Comparison of ENCODE assay signal across 15 mouse cellular contexts in genomic region chr3:38131176-38131886, GRCm38 (mm10).
DNase-seq lines count a peak whose midpoint lies in the region; ATAC-seq lines count a peak whose summit lies in the region.
"Had no signal": no experiment of that assay in that cellular context is flagged by ENCODE, and none has a peak within 500 bp of the region (broad histone marks: within the 10 kb centered on the region; RNA-seq: fewer than 3 reads in every experiment).

No protein-coding gene starts in this region.

- H3K36me3 ChIP-seq in liver, embryonic 11.5 days (ENCODE audit: control insufficient read depth, insufficient read depth, low read length) = no peaks in the 10 kb centered on the region
- H3K36me3 ChIP-seq in kidney, embryonic 15.5 days = no peaks in the 10 kb centered on the region
- H3K36me3 ChIP-seq in stomach, embryonic 14.5 days (ENCODE audit: control insufficient read depth, insufficient read depth, low read length) = no peaks in the 10 kb centered on the region
- H3K36me3 ChIP-seq: midbrain, embryonic 15.5 days; neural tube, embryonic 12.5 days had no signal

- no peak overlapping the region for H3K4me2 ChIP-seq in liver, embryonic 11.5 days
- no peak overlapping the region for H3K4me2 ChIP-seq in kidney, embryonic 15.5 days
- no peak overlapping the region for H3K4me2 ChIP-seq in stomach, embryonic 14.5 days (replicated peaks; ENCODE audit: low read depth, low read length)
- H3K4me2 ChIP-seq: midbrain, embryonic 15.5 days; neural tube, embryonic 12.5 days had no signal

- peak; percentile 15 for DNase-seq in liver
- DNase-seq in liver, embryonic 11.5 days (ENCODE audit: low spot score) = no peak
- peak; percentile 3 for DNase-seq in T-cell, adult 2 months (ENCODE audit: low spot score)
- no peak for DNase-seq in adrenal gland, postnatal 10 days
- DNase-seq: adrenal gland, adult 8-10 months; cerebellum, adult 9-10 months; embryo, embryonic 11 days; heart, postnatal 36 days; liver, postnatal 0 days had no signal

- WGBS in liver, embryonic 11.5 days = 86% methylated on average over 12 of the region's 12 CpGs
- WGBS in kidney, embryonic 15.5 days = 67% methylated on average over 12 of the region's 12 CpGs
- WGBS in stomach, embryonic 14.5 days = 75% methylated on average over 12 of the region's 12 CpGs

- H3K4me1 ChIP-seq in liver, embryonic 11.5 days (replicated peaks; ENCODE audit: control insufficient read depth, insufficient read depth, low read length) = no peaks in the 10 kb centered on the region
- H3K4me1 ChIP-seq in kidney, embryonic 15.5 days = peaks cover 54% of the 10 kb centered on the region
- no peaks in the 10 kb centered on the region for H3K4me1 ChIP-seq in stomach, embryonic 14.5 days (ENCODE audit: control insufficient read depth, insufficient read depth, low read length)
- H3K4me1 ChIP-seq: midbrain, embryonic 15.5 days; neural tube, embryonic 12.5 days had no signal

- no peak for ATAC-seq in liver, embryonic 11.5 days (replicated peaks; ENCODE audit: low FRiP score)
- peak; percentile 70 for ATAC-seq in kidney, embryonic 15.5 days (replicated peaks; ENCODE audit: low FRiP score)
- ATAC-seq in stomach, embryonic 14.5 days (ENCODE audit: insufficient number of reproducible peaks, insufficient read depth, low FRiP score, low read depth) = peak; percentile 33; the same call in 1 of the 2 replicates
- no peak for ATAC-seq in erythroblast, adult 5-6 weeks (replicated peaks; ENCODE audit: low FRiP score, poor library complexity, severe bottlenecking)
- ATAC-seq: liver, postnatal 0 days; midbrain, embryonic 15.5 days had no signal

- no peaks in the 10 kb centered on the region for H3K27me3 ChIP-seq in liver, embryonic 11.5 days (replicated peaks; ENCODE audit: control insufficient read depth, insufficient read depth, low read length)
- no peaks in the 10 kb centered on the region for H3K27me3 ChIP-seq in kidney, embryonic 15.5 days
- H3K27me3 ChIP-seq in stomach, embryonic 14.5 days (ENCODE audit: control insufficient read depth, insufficient read depth, low read length) = no peaks in the 10 kb centered on the region
- H3K27me3 ChIP-seq: midbrain, embryonic 15.5 days; neural tube, embryonic 12.5 days had no signal

- no peak overlapping the region for H3K9ac ChIP-seq in liver, embryonic 11.5 days (ENCODE audit: low read depth, low read length)
- no peak overlapping the region for H3K9ac ChIP-seq in kidney, embryonic 15.5 days
- H3K9ac ChIP-seq in stomach, embryonic 14.5 days (replicated peaks; ENCODE audit: low read depth, low read length) = no peak overlapping the region
- H3K9ac ChIP-seq: liver, postnatal 0 days; midbrain, embryonic 15.5 days; neural tube, embryonic 12.5 days had no signal

- H3K27ac ChIP-seq in liver, embryonic 11.5 days (ENCODE audit: low read depth, low read length) = no peak overlapping the region
- H3K27ac ChIP-seq in kidney, embryonic 15.5 days = peak overlapping the region; percentile 74; the same call in 1 of the 2 replicates
- no peak overlapping the region; the same call in 1 of the 2 replicates for H3K27ac ChIP-seq in stomach, embryonic 14.5 days (ENCODE audit: low read length)
- H3K27ac ChIP-seq: midbrain, embryonic 15.5 days; neural tube, embryonic 12.5 days had no signal

- no peak overlapping the region for H3K4me3 ChIP-seq in liver, embryonic 11.5 days (ENCODE audit: low read depth, low read length)
- H3K4me3 ChIP-seq in kidney, embryonic 15.5 days (replicated peaks) = no peak overlapping the region
- H3K4me3 ChIP-seq in stomach, embryonic 14.5 days (ENCODE audit: low read depth, low read length) = no peak overlapping the region
- H3K4me3 ChIP-seq: erythroblast, embryonic 14.5 days; midbrain, embryonic 15.5 days; neural tube, embryonic 12.5 days had no signal

- no peaks in the 10 kb centered on the region for H3K9me3 ChIP-seq in liver, embryonic 11.5 days (ENCODE audit: control insufficient read depth, low read length)
- no peaks in the 10 kb centered on the region for H3K9me3 ChIP-seq in kidney, embryonic 15.5 days (replicated peaks)
- no peaks in the 10 kb centered on the region for H3K9me3 ChIP-seq in stomach, embryonic 14.5 days (ENCODE audit: control insufficient read depth, low read depth, low read length)
- H3K9me3 ChIP-seq: midbrain, embryonic 15.5 days; neural tube, embryonic 12.5 days had no signal

Comparison
In these comparisons a context has a peak if more than half of its experiments do, and no peak if none do; other contexts are left out.
1. DNase-seq: peak in liver (single experiment) and T-cell, adult 2 months (single experiment); none in liver, embryonic 11.5 days (single experiment) and adrenal gland, postnatal 10 days (single experiment).
2. ATAC-seq: peak in kidney, embryonic 15.5 days (single experiment) and stomach, embryonic 14.5 days (single experiment); none in liver, embryonic 11.5 days (single experiment) and erythroblast, adult 5-6 weeks (single experiment).